Mouse (Mus musculus) heart, postnatal 4 days (tissue): ENCODE measurements around the gene Scrn1. TPM values are rescaled to one million over a fixed set of nuclear protein-coding genes. Genes with fewer than 3 reads are reported as not detected.

Experiments used
- DNase-seq: peaks from one replicate; pipeline ENCODE4 v3.0.0; 2021
- total RNA-seq, 2 experiments: library from RNA; stranded (reverse); gene quantifications; 2 replicates each; pipeline ENCODE4 v1.2.3; 2021

Scrn1 gene
- total RNA-seq, 2 experiments from 2014 or later = 7.4 to 10.5 TPM

DNA sequence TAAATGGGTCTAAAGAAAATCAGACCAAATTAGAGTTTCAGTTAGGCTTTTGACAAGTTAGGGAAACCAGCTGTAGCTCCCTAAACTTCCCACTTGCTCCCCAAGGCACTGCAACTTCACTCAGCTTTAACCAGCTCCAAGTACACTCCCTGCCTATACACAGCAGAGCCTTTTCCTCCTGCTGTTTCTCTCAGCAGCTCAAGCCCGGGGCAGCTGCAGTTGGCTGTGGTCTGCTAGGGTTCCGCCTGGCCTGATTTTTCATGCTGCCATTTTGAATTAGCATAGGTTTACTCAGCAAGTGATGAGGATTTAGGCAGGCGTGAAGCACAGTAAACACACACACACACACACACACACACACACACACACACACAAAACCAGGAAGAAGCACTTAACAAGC lies 1.3 kb downstream of the Scrn1 start:
- peak; percentile 30 for DNase-seq

DNA sequence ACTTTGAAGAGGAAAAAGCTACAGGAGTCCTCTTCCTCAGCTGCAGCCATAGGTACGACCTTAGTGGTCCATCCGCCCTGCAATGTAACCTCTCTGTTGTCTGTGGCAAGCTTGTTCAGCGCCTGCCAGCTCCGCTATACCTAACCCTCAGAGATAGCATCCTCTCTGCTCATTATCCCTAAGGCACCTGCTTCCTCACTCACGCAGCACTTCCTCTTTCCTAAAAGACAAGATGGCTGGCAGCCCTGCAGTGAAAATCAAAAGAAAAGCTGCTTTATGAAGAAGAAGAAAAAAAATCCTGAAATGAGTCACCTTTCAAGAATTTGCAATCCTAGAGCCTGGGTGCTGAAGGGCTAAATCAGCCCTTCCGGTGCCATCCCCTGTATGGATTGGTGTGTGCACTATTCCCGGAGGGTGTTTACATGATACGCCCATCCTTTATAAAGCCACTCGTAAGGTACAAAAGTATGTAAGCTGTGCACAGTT lies 1.7 kb downstream of the Scrn1 start:
- no peak for DNase-seq

DNA sequence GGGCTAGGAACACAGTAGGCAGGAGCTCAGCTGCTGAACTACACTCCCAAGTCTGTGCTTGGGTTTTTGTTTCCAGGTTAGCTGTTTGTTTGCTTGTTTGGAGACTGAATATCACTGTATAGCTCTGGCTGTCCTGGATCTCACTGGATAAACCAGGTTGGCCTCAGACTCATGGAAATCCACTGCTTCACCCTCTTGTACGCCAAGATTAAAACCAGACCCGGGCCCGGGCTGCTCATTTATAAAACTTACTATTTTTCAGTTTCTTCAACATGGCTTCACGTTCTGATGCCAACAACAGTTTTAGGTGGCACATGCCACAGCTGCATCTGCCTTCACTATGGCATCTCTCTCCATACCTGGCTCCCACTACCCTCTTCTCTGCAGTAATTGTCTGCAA lies 2.7 kb downstream of the Scrn1 start:
- DNase-seq = no peak

DNA sequence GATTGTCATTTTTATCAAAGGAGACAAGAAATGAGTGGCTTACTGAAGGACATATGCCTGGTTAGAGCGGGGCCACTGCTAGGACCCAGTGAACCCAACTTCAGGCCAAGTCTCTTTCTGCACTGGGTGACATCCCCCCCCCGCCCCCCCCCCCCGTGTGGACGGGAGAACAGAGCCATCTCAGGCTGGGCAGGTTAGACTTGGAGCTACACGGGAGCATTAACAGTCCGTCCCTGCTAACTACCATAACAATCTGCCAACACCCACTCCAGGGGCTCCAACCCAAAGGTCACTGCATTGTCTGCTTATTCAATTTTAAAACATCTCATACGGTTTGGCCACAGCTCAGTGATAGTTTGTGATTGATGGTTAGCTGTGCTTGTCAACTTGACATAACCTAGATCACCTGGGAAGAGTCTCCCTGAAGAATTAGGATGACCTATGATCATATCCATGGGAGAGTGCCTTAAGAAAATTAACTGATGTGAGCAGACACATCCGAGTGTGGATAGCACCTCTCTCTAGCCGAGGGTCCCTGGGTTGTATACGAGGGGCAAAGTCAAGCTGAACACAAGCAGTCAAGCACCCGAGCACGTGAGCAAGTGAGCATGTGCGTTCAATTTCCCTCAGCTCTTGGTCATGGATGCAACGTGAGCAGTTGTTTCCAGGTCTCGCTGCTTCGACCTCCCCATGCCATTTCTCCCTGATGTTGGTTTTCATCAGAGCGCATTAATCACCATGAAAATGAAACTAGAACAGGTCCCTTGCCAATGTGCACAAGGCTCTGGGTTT lies 4.1 kb downstream of the Scrn1 start:
- DNase-seq = no peak

DNA sequence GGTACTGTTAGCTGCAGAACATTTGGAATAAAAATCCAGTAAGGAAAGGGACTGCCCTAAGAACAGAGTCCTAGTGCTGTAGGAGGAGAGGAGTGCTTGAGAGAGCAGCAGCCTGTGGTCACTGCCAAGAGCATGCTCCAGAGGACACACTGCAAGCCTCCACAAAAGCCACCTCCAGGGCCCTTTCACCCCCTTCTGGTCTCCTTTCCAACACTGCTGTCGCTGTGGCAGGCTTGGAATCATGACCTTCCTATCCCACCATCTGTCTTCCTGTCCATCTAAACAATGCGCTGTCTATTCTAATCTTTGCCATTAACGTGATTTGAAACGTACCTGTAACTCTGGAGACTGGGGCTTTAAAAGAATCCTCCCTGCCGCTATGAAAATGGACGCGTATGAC lies 7.8 kb downstream of the Scrn1 start:
- DNase-seq = no peak

DNA sequence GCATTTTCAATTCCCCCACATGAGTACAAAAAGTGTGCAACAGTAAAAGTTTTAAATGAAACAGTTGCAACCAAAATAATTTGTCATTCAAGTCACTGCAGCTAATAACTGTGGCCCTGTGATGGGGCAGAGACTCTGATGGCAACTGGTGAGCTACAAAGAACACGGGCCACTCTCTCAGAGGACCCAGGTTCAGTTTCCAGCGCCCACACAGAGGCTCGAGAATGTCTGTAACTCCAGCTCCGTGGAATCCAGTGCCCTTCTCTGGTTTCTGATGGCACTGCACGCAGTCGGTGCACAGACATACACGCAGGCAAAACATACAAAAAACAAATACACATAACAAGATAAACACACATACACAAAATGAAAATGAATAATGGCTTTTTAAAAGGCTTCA lies 8.6 kb downstream of the Scrn1 start:
- no peak for DNase-seq

DNA sequence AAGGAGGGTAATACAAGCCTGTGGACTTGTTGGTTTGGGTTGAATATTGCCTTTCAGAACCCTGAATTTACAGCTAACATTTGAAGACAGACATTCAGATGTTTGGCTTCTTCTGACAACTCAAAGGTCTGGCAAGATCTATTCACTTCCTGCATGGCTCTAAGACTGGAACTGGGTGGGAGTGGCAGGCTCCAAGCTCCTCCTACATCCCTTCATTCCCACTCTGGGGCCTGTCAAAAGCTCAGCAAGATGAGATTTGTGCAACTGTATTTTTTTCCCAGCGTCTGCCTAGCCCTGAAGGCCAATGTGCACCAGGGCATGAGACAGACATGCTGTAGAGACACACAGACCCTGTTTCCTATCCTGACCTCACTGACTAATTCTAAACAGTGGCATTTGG lies 10.5 kb downstream of the Scrn1 start:
- no peak for DNase-seq

DNA sequence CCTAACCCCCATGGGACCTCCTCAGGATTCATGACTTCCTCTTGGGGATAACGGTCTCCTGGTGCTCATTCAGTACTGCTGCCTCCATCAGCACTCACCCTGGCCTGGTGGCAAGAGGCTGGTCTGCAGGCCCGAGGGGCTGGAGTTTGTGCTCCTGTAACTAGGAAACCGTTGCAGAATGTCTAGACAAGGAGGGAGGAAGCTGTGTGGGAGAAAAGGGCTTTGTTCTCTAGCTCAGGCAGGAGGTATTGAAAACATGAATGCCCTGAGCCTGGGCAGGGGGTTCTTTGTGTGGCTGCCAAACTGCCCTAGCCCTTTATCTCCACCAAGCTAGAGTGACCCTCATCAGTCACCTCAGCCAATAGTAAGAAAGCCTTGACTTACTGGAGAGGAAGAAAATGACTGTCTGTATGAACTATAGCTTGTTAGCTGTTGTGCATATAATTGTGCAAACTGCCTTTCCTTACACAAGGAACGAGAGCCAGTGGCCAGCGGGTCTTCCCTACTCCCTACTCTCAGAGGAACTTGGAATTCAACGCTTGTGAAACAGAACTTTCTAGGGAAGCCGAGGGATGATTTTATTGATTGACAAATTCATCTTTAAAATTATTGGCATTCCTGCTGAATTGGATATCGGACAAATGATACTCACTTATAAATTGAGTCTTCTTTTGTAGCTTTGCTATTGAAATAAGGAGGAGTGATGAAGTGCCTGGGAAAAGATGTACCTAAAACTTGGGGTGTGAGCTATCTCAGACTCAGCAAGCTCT lies 11.8 kb downstream of the Scrn1 start:
- DNase-seq = no peak

DNA sequence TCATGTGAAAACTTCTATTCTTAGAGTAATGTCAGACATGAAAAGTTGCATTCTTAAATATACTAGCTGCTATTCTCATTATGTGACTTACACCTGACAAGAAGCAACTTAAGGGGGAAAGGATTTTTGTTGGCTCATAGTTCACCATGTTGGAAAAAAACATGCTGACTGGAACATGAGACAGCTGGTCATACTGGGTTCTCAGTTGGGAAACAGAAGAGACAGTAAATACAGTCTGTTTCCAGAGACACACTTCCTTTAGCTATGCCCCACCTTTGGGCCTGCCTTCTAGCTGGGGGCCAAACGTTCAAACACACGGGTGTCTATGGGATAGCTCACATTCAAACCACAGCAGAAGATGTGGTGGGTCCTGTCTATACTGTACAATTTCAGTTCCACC lies 12.7 kb downstream of the Scrn1 start:
- DNase-seq = no peak

DNA sequence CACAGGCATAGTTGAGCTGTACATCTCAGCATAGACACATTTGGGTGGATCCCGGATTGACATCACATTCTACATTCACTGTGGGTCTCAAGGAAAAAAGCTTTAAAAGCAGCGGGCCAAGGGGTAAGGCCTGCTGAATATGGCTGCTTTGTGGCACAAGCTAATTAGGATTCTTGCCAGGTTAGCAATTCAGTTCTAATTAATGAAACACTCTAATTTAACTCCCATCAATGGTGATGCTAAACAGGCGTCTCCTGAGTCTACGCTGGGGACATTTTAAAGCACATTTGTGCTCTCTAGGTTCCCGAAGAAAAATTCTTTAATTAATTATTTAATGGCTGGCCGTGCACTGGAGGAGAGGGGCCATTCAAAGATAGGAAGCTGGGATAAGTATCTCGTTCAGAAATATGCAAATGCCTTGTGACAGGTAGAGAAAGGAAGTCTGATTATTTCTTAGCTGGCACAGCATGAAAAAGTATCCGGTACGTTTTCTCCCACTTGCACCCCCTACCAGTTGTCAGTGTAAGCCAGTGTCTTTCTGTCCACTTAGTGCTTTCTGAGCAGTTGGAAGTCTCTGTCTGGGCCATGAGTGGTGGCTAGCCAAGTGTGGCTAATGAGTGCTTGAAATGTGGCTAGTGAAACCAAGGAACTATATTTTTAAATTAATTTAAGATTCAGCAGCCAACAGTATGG lies 13.4 kb downstream of the Scrn1 start:
- no peak for DNase-seq

DNA sequence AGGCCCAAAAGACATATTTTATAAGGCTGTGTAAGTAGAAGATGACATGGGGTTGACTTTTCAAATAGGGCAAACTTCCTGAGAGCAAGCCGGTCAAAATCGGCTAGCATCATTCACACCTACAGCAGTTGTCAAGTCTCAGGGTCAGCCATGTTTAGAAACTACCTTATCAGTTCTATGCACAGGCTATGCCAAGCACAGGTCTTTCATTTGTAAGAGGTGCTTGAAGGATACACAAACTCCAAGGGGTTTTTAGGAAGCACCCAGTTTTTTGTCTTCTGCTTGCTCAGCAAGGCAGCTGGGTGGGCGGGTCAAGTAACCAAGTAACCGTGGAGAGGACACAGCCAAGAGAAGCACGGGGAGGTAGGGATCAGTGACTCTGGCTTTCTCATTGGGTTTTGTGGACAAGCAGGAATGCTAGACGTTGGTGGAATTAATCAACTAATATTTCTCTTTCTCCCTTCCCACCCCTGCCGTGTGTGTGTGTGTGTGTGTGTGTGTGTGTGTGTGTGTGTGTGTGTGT lies 15.4 kb downstream of the Scrn1 start:
- DNase-seq = no peak

DNA sequence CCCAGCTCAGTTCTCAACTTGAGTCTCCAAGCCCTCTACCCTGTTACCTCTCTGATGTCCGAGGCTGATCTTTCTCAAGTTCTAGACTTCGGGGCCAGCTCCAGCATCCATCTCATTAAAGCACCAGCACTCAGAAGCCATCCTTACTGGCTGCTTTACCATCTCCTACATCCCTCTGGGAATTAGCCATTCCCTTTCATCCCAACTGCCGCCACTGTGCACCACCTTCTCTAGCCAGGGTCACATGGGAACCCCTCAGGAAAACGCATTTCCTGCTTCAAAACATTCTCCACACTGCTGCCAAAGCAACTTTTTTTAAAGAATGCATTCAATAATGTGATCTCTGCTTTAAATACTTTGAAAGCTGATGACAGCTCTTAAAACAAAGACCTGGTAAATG lies 17.0 kb downstream of the Scrn1 start:
- no peak for DNase-seq

DNA sequence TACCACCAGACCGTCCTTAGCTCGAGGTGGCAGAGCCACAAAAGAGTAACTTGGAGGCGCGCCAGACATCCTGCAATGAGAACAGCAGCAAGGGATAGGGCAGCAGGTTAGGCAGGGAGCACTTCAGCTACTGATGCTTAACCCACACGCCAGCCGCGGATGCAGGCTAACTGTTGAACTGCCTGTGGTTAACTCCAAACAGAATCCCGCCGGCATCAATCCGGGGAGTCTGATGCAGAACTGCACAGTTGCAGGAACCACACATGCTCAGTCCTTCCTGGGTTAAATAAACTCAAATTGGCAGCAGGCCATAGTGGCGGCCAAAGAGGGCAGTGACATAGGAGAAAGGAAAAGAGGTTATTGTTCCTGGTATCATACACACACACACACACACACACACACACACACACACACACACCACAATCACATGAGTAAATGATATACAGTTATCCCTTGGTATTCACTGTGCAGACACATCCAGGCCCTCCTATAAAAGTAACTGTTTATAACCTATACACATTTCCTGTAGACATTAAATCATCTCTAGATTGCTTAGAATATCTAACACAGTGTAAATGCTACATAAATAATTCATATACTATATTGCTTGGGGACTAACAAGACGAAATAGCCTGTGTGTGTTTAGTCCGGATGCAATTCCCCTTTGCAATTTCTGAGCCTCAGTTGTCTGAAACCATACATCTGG lies 17.8 kb downstream of the Scrn1 start:
- peak; percentile 60 for DNase-seq

DNA sequence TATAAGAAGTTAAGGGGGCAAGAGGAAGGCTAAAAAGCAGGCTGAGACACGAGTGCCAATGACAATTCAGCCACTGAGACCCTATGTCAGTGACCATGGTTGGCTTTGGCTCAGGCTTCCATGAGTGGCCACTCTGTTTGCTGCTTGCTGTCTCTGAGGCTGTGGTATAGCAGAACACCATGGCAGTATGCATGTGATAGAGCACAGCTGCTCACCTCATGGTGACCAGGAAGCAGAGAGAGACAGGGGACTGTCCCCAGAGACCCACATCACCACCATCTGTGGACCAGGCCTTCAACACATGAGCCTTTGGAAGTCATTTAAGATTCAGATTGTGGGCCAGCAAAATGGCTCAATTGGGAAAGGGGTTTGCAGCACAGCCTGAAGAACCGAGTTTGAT lies 22.6 kb downstream of the Scrn1 start:
- DNase-seq = no peak

DNA sequence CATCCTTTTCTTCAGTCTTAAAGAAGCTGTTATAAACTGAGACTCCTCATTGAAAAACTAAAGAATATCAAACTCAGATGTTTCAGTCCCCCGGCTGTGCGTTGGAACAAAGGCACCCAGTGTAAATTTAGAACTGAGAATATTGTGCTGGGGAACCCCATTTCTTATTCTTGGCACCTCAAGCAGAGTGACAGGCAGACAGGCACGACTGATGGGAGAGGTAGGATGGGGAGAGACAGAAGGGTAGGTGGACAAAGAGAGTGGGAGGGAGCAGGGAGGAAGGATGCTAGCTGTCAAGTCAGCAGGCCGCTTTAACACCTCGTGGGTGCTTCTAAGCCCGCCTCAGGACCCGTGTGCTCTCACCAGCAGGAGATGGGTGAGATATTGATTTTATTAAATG lies 23.5 kb downstream of the Scrn1 start:
- no peak for DNase-seq

DNA sequence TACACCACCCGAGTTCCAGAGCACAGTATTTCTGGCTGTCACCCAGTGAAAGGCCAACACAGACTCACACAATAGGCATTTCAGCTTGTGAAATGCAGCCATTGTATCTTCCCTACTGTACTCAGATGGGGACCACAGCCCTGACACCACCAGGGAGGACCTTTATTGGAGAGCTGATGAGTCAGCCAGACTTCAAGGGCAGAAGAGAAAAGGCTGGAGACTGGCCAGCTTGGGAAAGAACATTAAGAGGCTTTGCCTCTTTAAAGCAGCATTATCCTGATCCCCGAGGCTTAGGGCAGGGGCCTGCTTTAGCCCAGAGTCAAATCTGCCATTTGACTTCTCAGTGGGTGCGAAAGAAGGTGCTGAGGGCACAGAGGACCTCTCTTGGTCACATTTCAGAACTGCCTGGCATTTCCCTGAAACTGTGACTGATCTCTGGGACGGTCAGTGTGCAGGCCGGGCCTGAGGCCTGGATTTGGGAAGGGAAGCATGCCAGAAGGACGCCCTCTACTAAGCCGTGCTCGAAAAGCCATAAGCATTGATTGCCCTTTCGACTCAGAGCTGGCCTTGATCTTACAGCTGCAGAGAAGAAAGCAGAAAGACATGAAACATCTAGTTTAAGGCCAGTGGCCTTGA lies 25.9 kb downstream of the Scrn1 start:
- DNase-seq = peak; percentile 45

DNA sequence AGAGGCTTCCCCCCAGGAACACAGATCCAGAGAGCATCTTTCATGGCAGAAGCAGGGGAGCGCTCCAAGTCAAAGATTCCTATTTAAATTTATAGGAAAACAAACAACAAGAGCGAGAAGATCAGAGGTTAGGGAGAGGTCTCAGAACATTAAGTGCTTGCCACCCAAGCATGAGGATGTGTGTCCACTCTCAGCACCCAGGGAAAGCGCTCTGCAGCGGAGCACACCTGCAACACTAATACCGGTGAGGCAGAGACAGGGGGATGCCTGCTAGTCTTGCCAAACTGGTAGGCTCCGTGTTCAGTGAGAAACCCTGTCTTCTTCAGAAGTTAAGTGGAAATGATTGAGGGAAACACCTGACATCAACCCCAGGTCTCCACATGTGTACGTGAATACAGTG lies 26.9 kb downstream of the Scrn1 start:
- DNase-seq = no peak

DNA sequence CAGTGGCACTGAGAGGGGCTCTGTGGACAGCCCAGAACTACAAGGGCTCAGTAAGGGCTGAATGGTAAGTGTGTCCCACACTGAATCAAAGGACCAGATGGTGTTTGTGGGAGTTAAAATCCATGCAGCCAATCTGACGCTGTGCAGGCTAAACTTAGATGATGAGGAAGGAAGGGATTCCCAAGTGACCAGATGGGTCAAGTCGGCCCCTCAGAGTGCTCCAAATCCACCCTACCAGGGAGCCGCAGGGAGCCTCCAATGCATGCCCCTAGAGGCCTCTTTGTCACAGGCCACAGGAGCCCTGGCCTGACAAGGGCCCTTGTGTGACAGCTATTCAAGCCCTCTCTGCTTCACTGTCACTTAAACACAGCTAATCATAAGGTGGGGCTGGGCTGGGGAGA lies 27.5 kb downstream of the Scrn1 start:
- DNase-seq = no peak

DNA sequence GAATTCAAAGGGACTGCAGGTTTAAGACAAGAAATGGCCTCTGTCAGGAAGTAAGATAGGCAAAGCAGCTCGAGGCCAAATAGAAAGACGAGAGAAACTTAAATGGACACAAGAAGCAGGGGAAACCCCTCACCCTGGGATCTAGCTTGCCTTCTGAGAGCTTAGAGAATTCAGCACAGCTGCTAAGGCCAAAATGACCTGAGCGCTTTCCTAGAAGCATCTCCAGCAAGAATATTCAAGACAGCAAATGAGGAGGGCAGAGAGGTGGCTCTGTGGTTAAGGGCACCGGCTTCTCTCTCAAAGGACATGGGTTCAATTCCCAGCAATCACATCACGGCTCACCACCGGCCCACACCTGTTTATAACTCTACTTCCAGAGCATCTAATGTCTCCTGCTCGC lies 29.2 kb downstream of the Scrn1 start:
- no peak for DNase-seq

DNA sequence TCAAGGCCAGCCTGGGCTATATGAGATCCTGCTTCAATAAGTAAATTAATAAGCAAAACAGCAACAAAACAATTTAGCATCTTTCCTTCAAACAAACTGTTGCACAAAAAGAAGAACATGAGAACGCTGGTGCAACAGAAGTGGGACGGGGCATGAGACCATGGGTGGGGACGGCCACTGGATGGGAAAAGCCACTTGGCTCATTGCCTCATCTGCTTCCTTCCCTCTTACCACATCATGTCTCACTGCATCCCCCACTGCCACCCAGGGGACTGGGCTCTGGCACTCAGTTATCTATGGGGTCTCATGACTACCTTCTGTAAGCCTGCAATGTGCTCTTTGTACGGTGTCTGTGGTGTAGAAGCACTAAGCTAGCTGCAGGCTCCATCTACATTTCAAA lies 30.8 kb downstream of the Scrn1 start:
- DNase-seq = no peak

DNA sequence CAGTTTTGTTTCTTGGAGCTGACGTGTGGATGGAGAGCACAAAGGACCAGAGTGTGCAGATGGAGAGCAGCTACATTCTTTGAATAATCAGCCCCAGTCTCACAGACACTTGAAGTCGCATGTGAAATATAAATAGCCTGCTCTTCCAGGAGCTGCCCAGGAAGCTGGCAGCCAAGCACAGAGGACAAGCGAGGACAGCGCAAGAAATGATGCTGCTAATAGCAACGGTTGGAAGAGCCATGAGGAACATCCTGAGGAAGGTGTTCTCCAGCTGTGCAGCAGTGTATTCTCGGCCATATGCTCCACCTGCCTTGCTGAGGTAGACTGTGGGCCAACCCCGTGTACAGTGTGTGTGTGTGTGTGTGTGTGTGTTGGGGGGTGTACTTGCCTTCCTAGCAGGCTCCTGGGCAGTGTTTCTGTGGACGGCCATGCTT lies 35.2 kb downstream of the Scrn1 start:
- peak; percentile 21 for DNase-seq

DNA sequence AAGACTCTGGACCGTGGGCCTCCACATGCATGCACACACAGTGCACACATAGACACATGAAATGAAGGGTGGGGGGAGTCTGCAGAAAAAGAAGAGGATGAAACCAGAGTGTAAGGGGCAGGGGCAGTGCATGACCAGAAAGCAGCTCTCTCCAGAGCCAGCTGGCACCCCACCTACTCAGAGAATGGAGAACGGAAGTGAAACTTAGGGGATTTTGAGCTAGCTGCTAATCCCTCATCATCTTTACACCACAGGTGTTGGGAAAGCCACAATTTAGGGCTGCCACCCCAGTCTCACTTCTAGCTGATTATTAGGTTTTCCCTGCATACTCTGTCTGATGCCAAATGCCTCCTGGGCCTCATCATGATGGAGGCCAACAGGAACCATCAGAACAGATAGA lies 36.1 kb downstream of the Scrn1 start:
- no peak for DNase-seq
